Mouse (Mus musculus) liver, embryonic 15.5 days (tissue): Measurements from ENCODE around the gene Fabp1. TPM values are rescaled to one million over a fixed set of nuclear protein-coding genes. Genes with fewer than 3 reads are reported as not detected.

Experiments
- ATAC-seq: fragments of 200-750 bp; cut with Nextera tagmentation; 2 replicates; pipeline ENCODE4 v1.8.0; 2017; ENCODE audit warnings: moderate number of reproducible peaks, mild to moderate bottlenecking, moderate library complexity; ENCODE audit not compliant: insufficient read depth
- H3K27ac ChIP-seq: fragments of 300-500 bp; sonication (generic); replicated peaks from 2 replicates; pipeline ENCODE4 v1.5.1; 2015; ENCODE audit warnings: mild to moderate bottlenecking, inconsistent platforms
- H3K27me3 ChIP-seq: fragments of 300-500 bp; sonication (generic); 2 replicates; pipeline ENCODE4 v1.6.1; 2015; ENCODE audit warnings: mild to moderate bottlenecking, inconsistent platforms
- H3K36me3 ChIP-seq: fragments of 300-500 bp; sonication (generic); replicated peaks from 2 replicates; pipeline ENCODE4 v1.6.1; 2015; ENCODE audit warnings: moderate library complexity, mild to moderate bottlenecking, inconsistent platforms
- H3K4me1 ChIP-seq: fragments of 300-500 bp; sonication (generic); replicated peaks from 2 replicates; pipeline ENCODE4 v1.6.1; 2015; ENCODE audit warnings: inconsistent platforms
- H3K4me2 ChIP-seq: fragments of 300-500 bp; sonication (generic); 2 replicates; pipeline ENCODE4 v1.6.1; 2015; ENCODE audit warnings: moderate library complexity, mild to moderate bottlenecking, inconsistent platforms
- H3K4me3 ChIP-seq: fragments of 300-500 bp; sonication (generic); replicated peaks from 2 replicates; pipeline ENCODE4 v1.5.1; 2015; ENCODE audit warnings: mild to moderate bottlenecking, inconsistent platforms
- H3K9ac ChIP-seq: fragments of 300-500 bp; sonication (generic); 2 replicates; pipeline ENCODE4 v1.6.1; 2015; ENCODE audit warnings: moderate library complexity, mild to moderate bottlenecking, inconsistent platforms
- H3K9me3 ChIP-seq: fragments of 300-500 bp; sonication (generic); replicated peaks from 2 replicates; pipeline ENCODE4 v1.6.1; 2016; ENCODE audit warnings: inconsistent platforms
- WGBS: fragments of 180-500 bp; shearing (Covaris S2); methylation state at CpG from one replicate; pipeline ENCODE4 v1.1.7; 2015; ENCODE audit warnings: mixed read lengths; ENCODE audit not compliant: insufficient replicate concordance; 5-methylcytosine and 5-hydroxymethylcytosine counted together
- polyA plus RNA-seq: library from polyadenylated mRNA; unstranded; fragments of >200 nt; fragmentation: Nextera tagmentation; extraction: Ambion mirVana; gene quantifications from 2 replicates; pipeline ENCODE4 v1.2.1, GENCODE M21; 2015

Gene Fabp1
- polyA plus RNA-seq, 1 experiment from 2014 or later, result 489 TPM

- no peak for ATAC-seq
- Histone ChIP-seq H3K4me2 (no peak overlapping the region), H3K9me3 (no peaks in the 10 kb centered on the region), H3K27me3 (no peaks in the 10 kb centered on the region), H3K4me1 (no peaks in the 10 kb centered on the region), H3K9ac (no peak overlapping the region), H3K4me3 (no peak overlapping the region), H3K27ac (no peak overlapping the region), H3K36me3 (no peaks in the 10 kb centered on the region)
- WGBS, result 57% methylated on average over 1 of the region's 1 CpGs
Observed at GRCm38 (mm10) chr6:71242811-71243210, 43.2 kb downstream of the Fabp1 start.

GRCm38 (mm10) chr6:71243258-71243657 is 43.6 kb downstream of the Fabp1 start:
- Histone ChIP-seq H3K9ac (no peak overlapping the region), H3K27ac (no peak overlapping the region), H3K4me3 (no peak overlapping the region), H3K4me1 (no peaks in the 10 kb centered on the region), H3K36me3 (no peaks in the 10 kb centered on the region), H3K4me2 (no peak overlapping the region), H3K9me3 (no peaks in the 10 kb centered on the region), H3K27me3 (no peaks in the 10 kb centered on the region)
- WGBS, result 55% methylated on average over 3 of the region's 3 CpGs
- no peak for ATAC-seq

GRCm38 (mm10) chr6:71248420-71248819 is 48.8 kb downstream of the Fabp1 start:
- Histone ChIP-seq H3K4me2 (no peak overlapping the region), H3K27ac (no peak overlapping the region), H3K4me1 (peaks cover 5% of the 10 kb centered on the region; the same call in 1 of the 2 replicates), H3K9me3 (no peaks in the 10 kb centered on the region), H3K4me3 (no peak overlapping the region), H3K36me3 (no peaks in the 10 kb centered on the region), H3K27me3 (no peaks in the 10 kb centered on the region), H3K9ac (no peak overlapping the region)
- ATAC-seq, result no peak
- 56% methylated on average over 1 of the region's 1 CpGs for WGBS

- Histone ChIP-seq H3K27ac (no peak overlapping the region), H3K27me3 (no peaks in the 10 kb centered on the region), H3K4me3 (no peak overlapping the region), H3K9ac (no peak overlapping the region), H3K9me3 (no peaks in the 10 kb centered on the region), H3K4me1 (peaks cover 5% of the 10 kb centered on the region; the same call in 1 of the 2 replicates), H3K4me2 (no peak overlapping the region), H3K36me3 (no peaks in the 10 kb centered on the region)
- ATAC-seq, result peak; percentile 54
- WGBS, result 43% methylated on average over 3 of the region's 3 CpGs
Observed at GRCm38 (mm10) chr6:71249615-71250014, 50.0 kb downstream of the Fabp1 start.

- Histone ChIP-seq H3K9ac (no peak overlapping the region), H3K36me3 (no peaks in the 10 kb centered on the region), H3K27me3 (no peaks in the 10 kb centered on the region), H3K27ac (no peak overlapping the region), H3K9me3 (no peaks in the 10 kb centered on the region), H3K4me3 (no peak overlapping the region), H3K4me2 (no peak overlapping the region), H3K4me1 (peaks cover 5% of the 10 kb centered on the region; the same call in 1 of the 2 replicates)
- ATAC-seq, result no peak
- WGBS, result 49% methylated on average over 8 of the region's 8 CpGs
Observed at GRCm38 (mm10) chr6:71250951-71251350, 51.3 kb downstream of the Fabp1 start.

GRCm38 (mm10) chr6:71254456-71254855 is 54.8 kb downstream of the Fabp1 start:
- Histone ChIP-seq H3K4me1 (peaks cover 7% of the 10 kb centered on the region), H3K27ac (no peak overlapping the region), H3K27me3 (no peaks in the 10 kb centered on the region), H3K4me3 (no peak overlapping the region), H3K4me2 (no peak overlapping the region), H3K36me3 (no peaks in the 10 kb centered on the region), H3K9ac (no peak overlapping the region), H3K9me3 (no peaks in the 10 kb centered on the region)
- 77% methylated on average over 6 of the region's 6 CpGs for WGBS
- ATAC-seq, result no peak

Other genes with a start within 250 kb of the Fabp1 start
- gene Foxi3, start 243.3 kb upstream of the Fabp1 start, polyA plus RNA-seq, result not detected in 2 replicates
- gene Thnsl2, start 55.4 kb upstream of the Fabp1 start, polyA plus RNA-seq, result 14.2 and 18.4 TPM in 2 replicates
- gene Krcc1, start 71.8 kb downstream of the Fabp1 start, polyA plus RNA-seq, result 21.5 and 23.1 TPM in 2 replicates
- 0.51 and 0.66 TPM in 2 replicates for gene Smyd1, start 122.4 kb downstream of the Fabp1 start, polyA plus RNA-seq
- 0.08 TPM in 1 of 2 replicates, not detected in the other for gene Cd8b1, start 123.0 kb downstream of the Fabp1 start, polyA plus RNA-seq
- not detected in 2 replicates for gene Cd8a, start 173.6 kb downstream of the Fabp1 start, polyA plus RNA-seq
- gene Rmnd5a, start 240.8 kb downstream of the Fabp1 start, polyA plus RNA-seq, result 6.9 and 9.4 TPM in 2 replicates